Comparison of ENCODE assay signal across 8 mouse cellular contexts in genomic region chr11:116131349-116132170, GRCm38 (mm10). TPM values are rescaled to one million over a fixed set of nuclear protein-coding genes. Genes with fewer than 3 reads are reported as not detected.
A peak's percentile ranks its signal among the peaks of the same experiment; 100 is the strongest.
DNase-seq lines count a peak whose midpoint lies in the region; ATAC-seq lines count a peak whose summit lies in the region.

No protein-coding gene starts in this region.

- H3K4me2 ChIP-seq in kidney, embryonic 14.5 days (replicated peaks; ENCODE audit: low read depth, low read length), result peak overlapping the region; percentile 73
- peak overlapping the region; percentile 87 for H3K4me2 ChIP-seq in hindbrain, embryonic 15.5 days
- peak overlapping the region; percentile 62 for H3K4me2 ChIP-seq in midbrain, embryonic 15.5 days

- H3K4me3 ChIP-seq in kidney, embryonic 14.5 days (ENCODE audit: low read length), result peak overlapping the region; percentile 67
- H3K4me3 ChIP-seq in hindbrain, embryonic 15.5 days, result peak overlapping the region; percentile 62
- H3K4me3 ChIP-seq in midbrain, embryonic 15.5 days, result peak overlapping the region; percentile 56

- H3K9ac ChIP-seq in kidney, embryonic 14.5 days (ENCODE audit: low read depth, low read length), result peak overlapping the region; percentile 72; the same call in 1 of the 2 replicates
- peak overlapping the region; percentile 85; the same call in 1 of the 2 replicates for H3K9ac ChIP-seq in hindbrain, embryonic 15.5 days
- H3K9ac ChIP-seq in midbrain, embryonic 15.5 days, result peak overlapping the region; percentile 69

- H3K9me3 ChIP-seq in kidney, embryonic 14.5 days (ENCODE audit: control insufficient read depth, low read length), result no peaks in the 10 kb centered on the region
- H3K9me3 ChIP-seq in hindbrain, embryonic 15.5 days, result no peaks in the 10 kb centered on the region
- no peaks in the 10 kb centered on the region for H3K9me3 ChIP-seq in midbrain, embryonic 15.5 days

- DNase-seq in kidney, adult 18-20 months, result no peak
- DNase-seq in cerebellum, adult 9-10 months, result peak; percentile 51
- no peak for DNase-seq in embryo, embryonic 9.5 days (ENCODE audit: extremely low spot score)
- no peak for DNase-seq in right cerebral cortex, postnatal 14 days
- no peak for DNase-seq in urinary bladder, postnatal 4 days (ENCODE audit: low spot score in 2 of 2)

- ATAC-seq in kidney, embryonic 14.5 days (ENCODE audit: low FRiP score, low TSS enrichment), result no peak
- ATAC-seq in hindbrain, embryonic 15.5 days (ENCODE audit: low FRiP score, low read depth), result no peak
- ATAC-seq in midbrain, embryonic 15.5 days (replicated peaks), result no peak

- H3K36me3 ChIP-seq in kidney, embryonic 14.5 days (ENCODE audit: control insufficient read depth, insufficient read depth, low read length), result peaks cover 39% of the 10 kb centered on the region
- H3K36me3 ChIP-seq in hindbrain, embryonic 15.5 days, result peaks cover 16% of the 10 kb centered on the region; the same call in 1 of the 2 replicates
- H3K36me3 ChIP-seq in midbrain, embryonic 15.5 days (replicated peaks), result peaks cover 5% of the 10 kb centered on the region; the same call in 1 of the 2 replicates

- H3K27me3 ChIP-seq in kidney, embryonic 14.5 days (ENCODE audit: control insufficient read depth, insufficient read depth, low read length), result no peaks in the 10 kb centered on the region
- no peaks in the 10 kb centered on the region for H3K27me3 ChIP-seq in hindbrain, embryonic 15.5 days
- no peaks in the 10 kb centered on the region for H3K27me3 ChIP-seq in midbrain, embryonic 15.5 days (replicated peaks)

- H3K27ac ChIP-seq in kidney, embryonic 14.5 days (ENCODE audit: low read depth, low read length), result peak overlapping the region; percentile 94
- H3K27ac ChIP-seq in hindbrain, embryonic 15.5 days (replicated peaks), result peak overlapping the region; percentile 94
- H3K27ac ChIP-seq in midbrain, embryonic 15.5 days, result peak overlapping the region; percentile 90

- WGBS in kidney, embryonic 14.5 days, result 81% methylated on average over 15 of the region's 15 CpGs
- WGBS in hindbrain, embryonic 15.5 days, result 83% methylated on average over 15 of the region's 15 CpGs
- 84% methylated on average over 15 of the region's 15 CpGs for WGBS in midbrain, embryonic 15.5 days

- peaks cover 7% of the 10 kb centered on the region for H3K4me1 ChIP-seq in kidney, embryonic 14.5 days (ENCODE audit: control insufficient read depth, insufficient read depth, low read length)
- peaks cover 42% of the 10 kb centered on the region for H3K4me1 ChIP-seq in hindbrain, embryonic 15.5 days (replicated peaks)
- H3K4me1 ChIP-seq in midbrain, embryonic 15.5 days, result peaks cover 27% of the 10 kb centered on the region

RNA-seq across cellular contexts. Expression of gene Trim65, which starts 0.6 kb away (rescaled TPM):
- polyA plus RNA-seq in kidney, embryonic 14.5 days (2014; fragmentation: Nextera tagmentation; extraction: Ambion mirVana), result 3.2 and 4.1 TPM in 2 replicates
- polyA plus RNA-seq in hindbrain, embryonic 15.5 days (2015; fragmentation: Nextera tagmentation; extraction: Ambion mirVana), result 3.0 and 4.0 TPM in 2 replicates
- polyA plus RNA-seq in midbrain, embryonic 15.5 days (2015; fragmentation: Nextera tagmentation; extraction: Ambion mirVana), result 2.7 and 3.1 TPM in 2 replicates

RNA-seq across cellular contexts. Expression of gene Trim47, which starts 4.5 kb away (rescaled TPM):
- 12.2 and 12.8 TPM in 2 replicates for polyA plus RNA-seq in kidney, embryonic 14.5 days (2014; fragmentation: Nextera tagmentation; extraction: Ambion mirVana)
- 10.9 and 11.6 TPM in 2 replicates for polyA plus RNA-seq in hindbrain, embryonic 15.5 days (2015; fragmentation: Nextera tagmentation; extraction: Ambion mirVana)
- 10.5 and 12.2 TPM in 2 replicates for polyA plus RNA-seq in midbrain, embryonic 15.5 days (2015; fragmentation: Nextera tagmentation; extraction: Ambion mirVana)

RNA-seq across cellular contexts. Expression of gene Mrpl38, which starts 7.1 kb away (rescaled TPM):
- 111 and 114 TPM in 2 replicates for polyA plus RNA-seq in kidney, embryonic 14.5 days (2014; fragmentation: Nextera tagmentation; extraction: Ambion mirVana)
- polyA plus RNA-seq in hindbrain, embryonic 15.5 days (2015; fragmentation: Nextera tagmentation; extraction: Ambion mirVana), result 86.2 and 89.0 TPM in 2 replicates
- polyA plus RNA-seq in midbrain, embryonic 15.5 days (2015; fragmentation: Nextera tagmentation; extraction: Ambion mirVana), result 81.7 and 85.1 TPM in 2 replicates

RNA-seq across cellular contexts. Expression of gene Fbf1, which starts 36.4 kb away (rescaled TPM):
- polyA plus RNA-seq in kidney, embryonic 14.5 days (2014; fragmentation: Nextera tagmentation; extraction: Ambion mirVana), result 19.6 and 36.8 TPM in 2 replicates
- 55.7 and 59.0 TPM in 2 replicates for polyA plus RNA-seq in hindbrain, embryonic 15.5 days (2015; fragmentation: Nextera tagmentation; extraction: Ambion mirVana)
- polyA plus RNA-seq in midbrain, embryonic 15.5 days (2015; fragmentation: Nextera tagmentation; extraction: Ambion mirVana), result 69.2 and 78.4 TPM in 2 replicates

RNA-seq across cellular contexts. Expression of gene Wbp2, which starts 44.8 kb away (rescaled TPM):
- 55.2 and 80.2 TPM in 2 replicates for polyA plus RNA-seq in kidney, embryonic 14.5 days (2014; fragmentation: Nextera tagmentation; extraction: Ambion mirVana)
- polyA plus RNA-seq in hindbrain, embryonic 15.5 days (2015; fragmentation: Nextera tagmentation; extraction: Ambion mirVana), result 149 and 196 TPM in 2 replicates
- 165 and 173 TPM in 2 replicates for polyA plus RNA-seq in midbrain, embryonic 15.5 days (2015; fragmentation: Nextera tagmentation; extraction: Ambion mirVana)
